8 mouse cellular contexts compared by ENCODE assay signal in the genomic region with DNA sequence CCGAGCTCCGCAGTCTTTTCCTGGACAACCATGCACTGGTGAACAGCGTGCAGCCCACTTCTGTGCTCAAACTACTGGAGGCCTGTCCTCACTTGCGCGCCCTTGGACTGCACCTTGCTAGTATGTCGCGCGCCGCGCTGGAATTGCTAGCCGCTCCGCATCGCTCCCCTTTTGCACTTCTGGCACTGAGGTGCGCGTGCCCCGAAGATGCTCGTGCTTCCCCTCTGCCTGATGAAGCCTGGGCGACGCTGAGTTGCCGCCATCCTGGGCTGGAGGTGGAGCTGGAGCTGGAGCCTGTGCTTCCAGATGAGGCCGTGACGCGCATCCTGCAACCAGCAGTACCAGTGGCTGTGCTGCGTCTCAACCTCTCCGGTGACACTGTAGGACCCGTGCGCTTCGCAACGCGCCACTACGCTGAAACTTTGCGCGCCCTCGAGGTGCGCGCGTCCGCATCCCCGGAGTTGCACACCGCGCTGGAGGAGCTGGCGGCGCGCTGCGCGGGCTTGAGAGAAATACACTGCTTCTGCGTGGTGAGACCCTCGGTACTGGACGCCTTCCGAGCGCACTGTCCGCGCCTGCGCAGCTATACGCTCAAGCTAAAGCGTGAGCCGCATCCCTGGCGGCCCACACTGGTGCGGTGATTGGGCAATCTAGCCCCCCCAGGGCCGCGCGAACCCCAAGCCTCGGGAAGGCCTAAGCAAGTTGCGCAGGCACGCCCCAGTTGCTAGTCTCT. TPM values are rescaled to one million over a fixed set of nuclear protein-coding genes. Genes with fewer than 3 reads are reported as not detected.
DNase-seq lines count a peak whose midpoint lies in the region; ATAC-seq lines count a peak whose summit lies in the region.

No protein-coding gene starts in this region.

- peaks cover 37% of the 10 kb centered on the region for H3K4me1 ChIP-seq in heart, embryonic 12.5 days (replicated peaks)
- H3K4me1 ChIP-seq in stomach, embryonic 16.5 days (ENCODE audit: control insufficient read depth, insufficient read depth, low read length): peaks cover 36% of the 10 kb centered on the region

- H3K9me3 ChIP-seq in heart, embryonic 12.5 days (replicated peaks): peaks cover 5% of the 10 kb centered on the region; the same call in 1 of the 2 replicates
- no peaks in the 10 kb centered on the region for H3K9me3 ChIP-seq in stomach, embryonic 16.5 days (replicated peaks; ENCODE audit: control insufficient read depth, low read length)

- ATAC-seq in heart, embryonic 12.5 days (ENCODE audit: insufficient number of reproducible peaks, low FRiP score): peak; percentile 45
- ATAC-seq in granulocyte monocyte progenitor cell, adult 5-6 weeks (replicated peaks; ENCODE audit: poor library complexity, severe bottlenecking): peak; percentile 27
- ATAC-seq in megakaryocyte progenitor cell, adult 5-6 weeks (replicated peaks; ENCODE audit: poor library complexity): peak; percentile 6
- peak; percentile 26; the same call in 1 of the 2 replicates for ATAC-seq in stomach, embryonic 16.5 days (ENCODE audit: insufficient read depth, low FRiP score)

- peak overlapping the region; percentile 70 for H3K9ac ChIP-seq in heart, embryonic 12.5 days
- H3K9ac ChIP-seq in stomach, embryonic 16.5 days (ENCODE audit: low read length): peak overlapping the region; percentile 61

- H3K27me3 ChIP-seq in heart, embryonic 12.5 days (replicated peaks): peaks cover 79% of the 10 kb centered on the region
- H3K27me3 ChIP-seq in stomach, embryonic 16.5 days (ENCODE audit: control insufficient read depth, insufficient read depth, low read length): peaks cover 67% of the 10 kb centered on the region

- no peaks in the 10 kb centered on the region for H3K36me3 ChIP-seq in heart, embryonic 12.5 days
- no peaks in the 10 kb centered on the region for H3K36me3 ChIP-seq in stomach, embryonic 16.5 days (ENCODE audit: control insufficient read depth, insufficient read depth, low read length)

- H3K27ac ChIP-seq in heart, embryonic 12.5 days (ENCODE audit: poor library complexity, severe bottlenecking): no peak overlapping the region
- no peak overlapping the region for H3K27ac ChIP-seq in stomach, embryonic 16.5 days (ENCODE audit: low read length)

- H3K4me3 ChIP-seq in heart, embryonic 12.5 days: peak overlapping the region; percentile 53
- peak overlapping the region; percentile 49 for H3K4me3 ChIP-seq in stomach, embryonic 16.5 days (replicated peaks; ENCODE audit: low read length)

- no peak for DNase-seq in heart, adult 9 months (ENCODE audit: low spot score in 2 of 2)
- peak; percentile 81 to 90 for DNase-seq in cerebellum, postnatal 10 days
- DNase-seq in layer of hippocampus, postnatal 25 days (ENCODE audit: extremely low spot score in 1 of 2, low spot score in 1 of 2): peak; percentile 62 to 66
- DNase-seq in urinary bladder, postnatal 4 days (ENCODE audit: low spot score in 2 of 2): no peak

- H3K4me2 ChIP-seq in heart, embryonic 12.5 days: peak overlapping the region; percentile 87
- H3K4me2 ChIP-seq in stomach, embryonic 16.5 days (ENCODE audit: low read depth, low read length): peak overlapping the region; percentile 69

- under 1% methylated on average over 65 of the region's 65 CpGs for WGBS in heart, embryonic 12.5 days
- WGBS in stomach, embryonic 16.5 days: 4% methylated on average over 65 of the region's 65 CpGs

RNA-seq across cellular contexts. Expression of a gene that starts 1.1 kb away (rescaled TPM):
- not detected in 2 replicates for polyA plus RNA-seq in heart, embryonic 12.5 days (2016; fragmentation: Nextera tagmentation; extraction: Ambion mirVana)
- total RNA-seq in granulocyte monocyte progenitor cell, adult 5-6 weeks (2014; fragmentation: Nextera tagmentation): not detected in 2 replicates
- total RNA-seq in granulocyte monocyte progenitor cell, adult 5-6 weeks (2017): not detected in 2 replicates
- total RNA-seq in layer of hippocampus, postnatal 25 days (2021): 1 to 10 TPM; 4.1 to 5.0 TPM
- not detected in 2 replicates for total RNA-seq in megakaryocyte progenitor cell, adult 5-6 weeks (2015)
- total RNA-seq in megakaryocyte progenitor cell, adult 5-6 weeks (2017): not detected in 2 replicates
- not detected in 2 replicates for polyA plus RNA-seq in stomach, embryonic 16.5 days (2015; fragmentation: Nextera tagmentation; extraction: Ambion mirVana)

RNA-seq across cellular contexts. Expression of a gene that starts 4.1 kb away (rescaled TPM):
- 2.2 and 2.6 TPM in 2 replicates for polyA plus RNA-seq in heart, embryonic 12.5 days (2016; fragmentation: Nextera tagmentation; extraction: Ambion mirVana)
- 0.21 and 4.4 TPM in 2 replicates for total RNA-seq in granulocyte monocyte progenitor cell, adult 5-6 weeks (2014; fragmentation: Nextera tagmentation)
- total RNA-seq in granulocyte monocyte progenitor cell, adult 5-6 weeks (2017): 1.7 and 3.6 TPM in 2 replicates
- under 1 TPM; 0.69 to 0.94 TPM for total RNA-seq in layer of hippocampus, postnatal 25 days (2021)
- 2.3 and 3.2 TPM in 2 replicates for total RNA-seq in megakaryocyte progenitor cell, adult 5-6 weeks (2015)
- total RNA-seq in megakaryocyte progenitor cell, adult 5-6 weeks (2017): 1.2 and 2.3 TPM in 2 replicates
- polyA plus RNA-seq in stomach, embryonic 16.5 days (2015; fragmentation: Nextera tagmentation; extraction: Ambion mirVana): 3.4 and 4.7 TPM in 2 replicates

RNA-seq across cellular contexts. Expression of a gene that starts 4.1 kb away (rescaled TPM):
- polyA plus RNA-seq in heart, embryonic 12.5 days (2016; fragmentation: Nextera tagmentation; extraction: Ambion mirVana): 16.0 and 16.6 TPM in 2 replicates
- total RNA-seq in granulocyte monocyte progenitor cell, adult 5-6 weeks (2014; fragmentation: Nextera tagmentation): 8.7 and 9.4 TPM in 2 replicates
- 15.8 and 21.0 TPM in 2 replicates for total RNA-seq in granulocyte monocyte progenitor cell, adult 5-6 weeks (2017)
- 10 to 100 TPM in 1 of 2 experiments, 1 to 10 TPM in 1; 4.6 to 10.9 TPM for total RNA-seq in layer of hippocampus, postnatal 25 days (2021)
- total RNA-seq in megakaryocyte progenitor cell, adult 5-6 weeks (2015): 7.0 and 8.7 TPM in 2 replicates
- 14.2 and 15.4 TPM in 2 replicates for total RNA-seq in megakaryocyte progenitor cell, adult 5-6 weeks (2017)
- 32.9 and 36.1 TPM in 2 replicates for polyA plus RNA-seq in stomach, embryonic 16.5 days (2015; fragmentation: Nextera tagmentation; extraction: Ambion mirVana)

RNA-seq across cellular contexts. Expression of a gene that starts 7.4 kb away (rescaled TPM):
- polyA plus RNA-seq in heart, embryonic 12.5 days (2016; fragmentation: Nextera tagmentation; extraction: Ambion mirVana): 1.8 and 2.1 TPM in 2 replicates
- total RNA-seq in granulocyte monocyte progenitor cell, adult 5-6 weeks (2014; fragmentation: Nextera tagmentation): not detected in 2 replicates
- not detected in 2 replicates for total RNA-seq in granulocyte monocyte progenitor cell, adult 5-6 weeks (2017)
- 1 to 10 TPM; 6.8 to 7.8 TPM for total RNA-seq in layer of hippocampus, postnatal 25 days (2021)
- total RNA-seq in megakaryocyte progenitor cell, adult 5-6 weeks (2015): not detected in 2 replicates
- 0.04 TPM in 1 of 2 replicates, not detected in the other for total RNA-seq in megakaryocyte progenitor cell, adult 5-6 weeks (2017)
- 1.3 and 2.3 TPM in 2 replicates for polyA plus RNA-seq in stomach, embryonic 16.5 days (2015; fragmentation: Nextera tagmentation; extraction: Ambion mirVana)

RNA-seq across cellular contexts. Expression of a gene that starts 13.6 kb away (rescaled TPM):
- 10.2 and 10.8 TPM in 2 replicates for polyA plus RNA-seq in heart, embryonic 12.5 days (2016; fragmentation: Nextera tagmentation; extraction: Ambion mirVana)
- 0.32 TPM in 1 of 2 replicates, not detected in the other for total RNA-seq in granulocyte monocyte progenitor cell, adult 5-6 weeks (2014; fragmentation: Nextera tagmentation)
- total RNA-seq in granulocyte monocyte progenitor cell, adult 5-6 weeks (2017): 1.0 TPM in 1 of 2 replicates, not detected in the other
- 1 to 10 TPM; 4.0 to 4.4 TPM for total RNA-seq in layer of hippocampus, postnatal 25 days (2021)
- 0.22 and 0.27 TPM in 2 replicates for total RNA-seq in megakaryocyte progenitor cell, adult 5-6 weeks (2015)
- 0.17 and 0.37 TPM in 2 replicates for total RNA-seq in megakaryocyte progenitor cell, adult 5-6 weeks (2017)
- polyA plus RNA-seq in stomach, embryonic 16.5 days (2015; fragmentation: Nextera tagmentation; extraction: Ambion mirVana): 21.4 and 21.6 TPM in 2 replicates

Comparison
In these comparisons a context has a peak if more than half of its experiments do, and no peak if none do; other contexts are left out.
1. DNase-seq: peak in cerebellum, postnatal 10 days (2 of 2) and layer of hippocampus, postnatal 25 days (2 of 2); none in heart, adult 9 months (0 of 2) and urinary bladder, postnatal 4 days (0 of 2).
2. RNA of a gene that starts 1.1 kb away (total RNA-seq): 4.1 to 5.0 TPM in layer of hippocampus, postnatal 25 days; not detected in granulocyte monocyte progenitor cell, adult 5-6 weeks and not detected in megakaryocyte progenitor cell, adult 5-6 weeks; every median in the first group is over 4 times any median in the second.
3. Peak in every context shown above with its lines, with median percentiles within 50 percentile points of each other: ATAC-seq.